Mouse (Mus musculus) myocyte (in vitro differentiated cells): Measurements from ENCODE around the gene Sept11. TPM values are rescaled to one million over a fixed set of nuclear protein-coding genes. Genes with fewer than 3 reads are reported as not detected.

ENCODE experiments used
- H3K27me3 ChIP-seq: one replicate; pipeline ENCODE4 v1.6.1; 2011; ENCODE audit not compliant: control insufficient read depth, insufficient read depth, insufficient read length
- H3K36me3 ChIP-seq: one replicate; pipeline ENCODE4 v1.6.1; 2011; ENCODE audit not compliant: control insufficient read depth, insufficient read depth
- H3K4me2 ChIP-seq: one replicate; pipeline ENCODE4 v1.6.1; 2011; ENCODE audit warnings: low read depth, control low read depth
- H3K4me3 ChIP-seq: one replicate; pipeline ENCODE4 v1.5.1; 2011; ENCODE audit warnings: mild to moderate bottlenecking, control low read depth, moderate library complexity
- H3K79me2 ChIP-seq: one replicate; pipeline ENCODE4 v1.6.1; 2011; ENCODE audit not compliant: control insufficient read depth, insufficient read depth
- H3ac ChIP-seq: one replicate; pipeline ENCODE4 v1.6.1; 2011; ENCODE audit not compliant: control insufficient read depth, insufficient read length
- CEBPB ChIP-seq: IDR thresholded peaks from 2 replicates; pipeline ENCODE4 v1.6.1; 2011; ENCODE audit warnings: mild to moderate bottlenecking, moderate library complexity; ENCODE audit not compliant: poor library complexity, insufficient read depth, severe bottlenecking
- E2F4 ChIP-seq: IDR thresholded peaks from one replicate; pipeline ENCODE4 v1.6.1; 2011; ENCODE audit warnings: mild to moderate bottlenecking, control low read depth, moderate library complexity; ENCODE audit not compliant: insufficient read depth
- MAX ChIP-seq: IDR thresholded peaks from one replicate; pipeline ENCODE4 v1.6.1; 2011; ENCODE audit warnings: low read depth, mild to moderate bottlenecking, control low read depth
- MYOD1 ChIP-seq, 3 experiments: IDR thresholded peaks; one replicate each; pipeline ENCODE4 v1.6.1; 2011; ENCODE audit warnings: control low read depth in 2 of 3, low read depth in 2 of 3, mild to moderate bottlenecking in 2 of 3, moderate library complexity in 1 of 3; ENCODE audit not compliant: insufficient read length in 2 of 3, control insufficient read depth in 1 of 3
- MYOG ChIP-seq, 3 experiments: IDR thresholded peaks; one replicate each; pipeline ENCODE4 v1.6.1; 2011; ENCODE audit warnings: control low read depth in 2 of 3, low read depth in 2 of 3, mild to moderate bottlenecking in 2 of 3; ENCODE audit not compliant: insufficient read length in 2 of 3, control insufficient read depth in 1 of 3, insufficient read depth in 1 of 3
- POLR2A ChIP-seq: IDR thresholded peaks from one replicate; pipeline ENCODE4 v1.6.1; 2011; ENCODE audit warnings: low read depth, mild to moderate bottlenecking, control low read depth, moderate library complexity; ENCODE audit not compliant: insufficient read length
- POLR2AphosphoS2 ChIP-seq: IDR thresholded peaks from one replicate; pipeline ENCODE4 v1.6.1; 2011; ENCODE audit warnings: low read depth, control low read depth; ENCODE audit not compliant: insufficient read length
- REST ChIP-seq: IDR thresholded peaks from one replicate; pipeline ENCODE4 v1.6.1; 2011; ENCODE audit warnings: mild to moderate bottlenecking, control low read depth, moderate library complexity; ENCODE audit not compliant: insufficient read depth, insufficient read length
- SRF ChIP-seq: IDR thresholded peaks from one replicate; pipeline ENCODE4 v1.6.1; 2011; ENCODE audit warnings: low read depth; ENCODE audit not compliant: control insufficient read depth, insufficient read length
- TCF12 ChIP-seq: IDR thresholded peaks from one replicate; pipeline ENCODE4 v1.6.1; 2011; ENCODE audit warnings: mild to moderate bottlenecking, control low read depth; ENCODE audit not compliant: poor library complexity, insufficient read depth, severe bottlenecking
- TCF3 ChIP-seq: IDR thresholded peaks from one replicate; pipeline ENCODE4 v1.6.1; 2011; ENCODE audit warnings: low read depth, control low read depth; ENCODE audit not compliant: insufficient read length
- USF1 ChIP-seq: IDR thresholded peaks from one replicate; pipeline ENCODE4 v1.6.1; 2011; ENCODE audit warnings: low read depth, mild to moderate bottlenecking, control low read depth, moderate library complexity
- polyA plus RNA-seq: library from polyadenylated mRNA; unstranded; fragments of >200 nt; fragmentation: generic; extraction: Trizol; gene quantifications from one replicate; pipeline ENCODE4 v1.2.1, GENCODE M21; 2012; ENCODE audit warnings: missing spikeins

Sept11 gene
- polyA plus RNA-seq, 1 experiment, result 114 TPM

DNA sequence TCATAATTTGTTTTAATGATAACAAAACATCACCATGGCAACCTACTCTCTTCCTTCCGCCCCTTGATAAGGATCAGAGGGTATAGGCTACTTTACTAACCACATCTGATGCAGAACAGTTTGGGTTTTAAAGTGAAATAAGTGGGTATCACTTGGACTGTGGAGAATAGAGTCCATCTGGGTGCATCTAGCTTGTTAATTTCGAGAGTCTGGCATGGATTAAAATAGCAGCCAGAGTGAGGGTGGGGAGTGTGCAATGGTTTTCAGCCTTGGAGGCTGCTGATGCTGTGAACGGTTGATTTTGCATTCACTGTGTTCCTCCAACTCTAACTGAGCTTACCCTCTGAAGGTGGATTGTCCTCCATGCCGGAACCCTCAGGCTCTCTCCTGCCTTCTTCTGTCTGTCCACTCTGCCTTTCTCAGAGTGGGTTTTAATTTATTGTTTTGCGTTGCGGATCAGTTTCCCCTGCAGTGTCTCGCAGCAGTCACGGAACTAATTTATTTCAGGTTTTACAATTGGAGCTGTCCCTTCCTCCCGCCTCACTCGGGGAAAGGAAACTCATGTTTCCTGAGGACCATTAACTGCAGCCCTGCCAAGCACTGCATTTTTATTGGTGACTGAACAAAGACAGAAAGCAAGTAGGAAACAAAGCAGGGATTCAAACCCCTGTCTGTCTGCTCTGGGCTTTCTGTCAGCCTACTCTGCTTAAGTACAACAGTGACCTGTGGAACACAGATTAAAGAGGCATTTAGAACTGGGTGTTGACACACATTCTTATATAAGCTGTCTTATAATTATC is 40.4 kb downstream of the Sept11 start:
- no peak overlapping the region for H3K4me2 ChIP-seq
- H3K79me2 ChIP-seq, result peaks cover 70% of the 10 kb centered on the region
- H3K4me3 ChIP-seq, result no peak overlapping the region
- no peaks in the 10 kb centered on the region for H3K27me3 ChIP-seq
- no peaks in the 10 kb centered on the region for H3K36me3 ChIP-seq
- no peak overlapping the region for H3ac ChIP-seq
- TF ChIP-seq SRF (no peak), REST (no peak), E2F4 (no peak), TCF12 (no peak), POLR2AphosphoS2 (no peak), CEBPB (no peak), MAX (no peak), POLR2A (no peak), MYOG (IDR thresholded peaks at IDR 0.05; ENCODE audit: control insufficient read depth in 1 of 3, insufficient read depth in 1 of 3, insufficient read length in 2 of 3, low read depth in 2 of 3) (no peak), USF1 (no peak), TCF3 (no peak), MYOD1 (IDR thresholded peaks at IDR 0.05; ENCODE audit: control insufficient read depth in 1 of 3, insufficient read length in 2 of 3, low read depth in 2 of 3) (no peak)

DNA sequence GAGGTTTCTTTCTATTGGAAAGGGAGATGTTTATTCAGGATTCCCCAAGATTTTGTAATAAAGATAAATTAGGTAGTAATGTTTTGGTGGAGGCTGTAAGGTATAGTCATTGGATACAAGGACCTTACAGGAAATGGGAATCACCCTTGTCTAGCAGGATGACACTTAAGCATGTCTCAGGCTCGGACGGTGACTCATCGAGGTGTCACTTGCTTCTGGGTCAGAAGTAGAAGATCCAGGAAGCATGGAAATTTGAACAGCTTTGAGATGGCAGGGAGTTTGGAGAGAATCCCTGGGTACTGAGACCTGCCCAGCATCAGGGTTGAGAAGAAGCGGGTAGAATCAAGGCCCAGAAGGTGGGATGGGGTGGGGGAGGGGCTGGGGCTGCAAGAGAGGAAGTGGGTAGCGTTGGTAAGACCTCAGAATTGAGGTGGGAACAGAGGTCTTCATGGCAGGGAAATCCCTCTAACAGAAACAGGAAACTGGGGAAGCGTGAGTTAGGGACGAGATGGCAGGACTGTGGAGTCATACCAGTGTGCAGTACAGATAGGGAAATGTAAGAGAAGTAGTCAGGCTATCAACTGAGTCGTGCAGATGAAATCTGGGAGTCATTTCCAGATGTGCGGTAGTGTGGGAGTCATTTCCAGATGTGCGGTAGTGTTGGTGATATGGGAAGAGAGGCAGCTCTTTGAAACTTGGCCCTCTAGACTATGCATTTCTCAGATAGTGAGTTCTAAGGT is 42.3 kb downstream of the Sept11 start:
- H3K27me3 ChIP-seq, result no peaks in the 10 kb centered on the region
- no peak overlapping the region for H3ac ChIP-seq
- H3K4me3 ChIP-seq, result no peak overlapping the region
- peaks cover 55% of the 10 kb centered on the region for H3K79me2 ChIP-seq
- no peaks in the 10 kb centered on the region for H3K36me3 ChIP-seq
- H3K4me2 ChIP-seq, result no peak overlapping the region
- TF ChIP-seq MYOD1 (IDR thresholded peaks at IDR 0.05; ENCODE audit: control insufficient read depth in 1 of 3, insufficient read length in 2 of 3, low read depth in 2 of 3) (no peak), SRF (no peak), E2F4 (no peak), MAX (no peak), CEBPB (no peak), MYOG (IDR thresholded peaks at IDR 0.05; ENCODE audit: control insufficient read depth in 1 of 3, insufficient read depth in 1 of 3, insufficient read length in 2 of 3, low read depth in 2 of 3) (no peak), REST (no peak), POLR2A (no peak), TCF3 (no peak), USF1 (no peak), POLR2AphosphoS2 (no peak), TCF12 (no peak)

DNA sequence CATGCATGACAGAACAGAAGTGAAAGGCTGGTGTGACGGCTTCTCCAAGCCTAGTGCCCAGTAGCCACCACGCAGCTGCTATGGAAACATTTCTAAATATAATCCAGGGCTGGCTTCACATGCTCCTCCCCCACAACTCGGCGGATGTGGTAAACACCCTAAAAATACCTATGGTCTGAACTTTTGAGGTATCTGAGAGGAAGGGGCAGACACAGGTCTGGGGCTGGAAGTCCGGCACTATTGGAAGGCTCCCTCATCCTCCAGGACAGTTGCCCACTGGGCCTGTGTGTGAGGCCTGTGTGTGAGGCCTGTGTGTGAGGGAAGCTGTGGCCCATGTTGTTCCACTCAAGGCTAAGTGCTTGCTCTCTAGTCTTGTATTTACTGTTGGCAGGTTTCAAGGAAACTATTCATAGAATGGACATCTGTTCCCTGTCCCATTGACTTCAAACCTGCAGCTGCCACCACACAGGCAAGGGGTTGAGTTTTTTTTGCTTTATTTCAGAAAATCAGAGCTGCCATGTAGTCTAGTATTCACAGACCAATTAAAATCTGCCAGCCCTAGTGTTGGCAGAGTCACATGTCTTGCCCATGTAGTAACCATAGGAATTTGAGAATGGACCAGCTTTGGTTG is 43.8 kb downstream of the Sept11 start:
- Histone ChIP-seq H3K4me2 (peak overlapping the region; percentile 66), H3K36me3 (no peaks in the 10 kb centered on the region), H3K27me3 (no peaks in the 10 kb centered on the region), H3ac (no peak overlapping the region), H3K79me2 (peaks cover 39% of the 10 kb centered on the region), H3K4me3 (no peak overlapping the region)
- TF ChIP-seq SRF (no peak), MYOG (IDR thresholded peaks at IDR 0.05; ENCODE audit: control insufficient read depth in 1 of 3, insufficient read depth in 1 of 3, insufficient read length in 2 of 3, low read depth in 2 of 3) (peak in 1 of 3 experiments; percentile 92), TCF12 (peak; percentile 78), MYOD1 (IDR thresholded peaks at IDR 0.05; ENCODE audit: control insufficient read depth in 1 of 3, insufficient read length in 2 of 3, low read depth in 2 of 3) (peak; percentile 67 to 78 (median 75)), USF1 (peak; percentile 27)

DNA sequence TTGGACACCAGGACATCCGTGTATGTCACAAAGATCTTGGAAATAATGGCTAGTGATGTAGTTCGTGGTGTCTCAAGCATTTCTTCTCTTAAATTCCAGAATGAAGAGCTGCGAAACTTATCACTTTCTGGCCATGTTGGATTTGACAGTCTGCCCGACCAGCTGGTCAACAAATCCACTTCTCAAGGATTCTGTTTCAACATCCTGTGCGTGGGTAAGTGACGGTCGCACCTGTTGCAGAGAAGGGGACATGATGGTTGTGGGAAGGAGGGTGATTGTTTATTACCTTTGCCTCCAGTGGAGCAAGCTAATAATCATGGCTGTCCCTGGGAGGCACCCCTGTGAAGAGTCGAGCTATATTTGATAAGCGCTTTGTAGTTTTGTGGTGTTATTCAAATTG is 46.1 kb downstream of the Sept11 start:
- H3K4me3 ChIP-seq, result no peak overlapping the region
- TF ChIP-seq MYOG (IDR thresholded peaks at IDR 0.05; ENCODE audit: control insufficient read depth in 1 of 3, insufficient read depth in 1 of 3, insufficient read length in 2 of 3, low read depth in 2 of 3) (peak in 1 of 3 experiments; percentile 75), TCF3 (no peak), MYOD1 (IDR thresholded peaks at IDR 0.05; ENCODE audit: control insufficient read depth in 1 of 3, insufficient read length in 2 of 3, low read depth in 2 of 3) (peak; percentile 13 to 85 (median 62)), TCF12 (peak; percentile 69)
- no peaks in the 10 kb centered on the region for H3K27me3 ChIP-seq
- no peaks in the 10 kb centered on the region for H3K36me3 ChIP-seq
- no peak overlapping the region for H3ac ChIP-seq
- peaks cover 22% of the 10 kb centered on the region for H3K79me2 ChIP-seq
- H3K4me2 ChIP-seq, result no peak overlapping the region
